Mouse (Mus musculus): Measurements from ENCODE around the gene Pde1a.

GRCm38 (mm10) chr2:79934660-79935059 is 194.6 kb downstream of the Pde1a start:
- no peak for TF ChIP-seq CTCF (IDR thresholded peaks at IDR 0.05; ENCODE audit: low read depth, low read length)
- no peak for TF ChIP-seq GATA1 (IDR thresholded peaks at IDR 0.05; ENCODE audit: borderline replicate concordance, low read length)
